Mouse (Mus musculus) stomach, postnatal 0 days (tissue): ENCODE measurements around the gene Zmynd8.

Source experiments
- CTCF ChIP-seq: IDR thresholded peaks from 2 replicates; pipeline ENCODE4 v1.5.1; 2016; ENCODE audit warnings: antibody characterized with exemption, low read depth, mild to moderate bottlenecking, moderate library complexity
- EP300 ChIP-seq: optimal IDR thresholded peaks from 2 replicates; pipeline ENCODE3; 2016; ENCODE audit warnings: antibody characterized with exemption

GRCm38 (mm10) chr2:165906332-165906945 lies 7.6 kb upstream of the Zmynd8 start:
- TF ChIP-seq CTCF (no peak), EP300 (no peak)
